In genomic region chr1:39935616-39936015, GRCm38 (mm10) we compare ENCODE assay signal across 9 mouse cellular contexts. TPM values are rescaled to one million over a fixed set of nuclear protein-coding genes. Genes with fewer than 3 reads are reported as not detected.
DNase-seq lines count a peak whose midpoint lies in the region; ATAC-seq lines count a peak whose summit lies in the region.
"Had no signal": no experiment of that assay in that cellular context is flagged by ENCODE, and none has a peak within 500 bp of the region (broad histone marks: within the 10 kb centered on the region; RNA-seq: fewer than 3 reads in every experiment).

No protein-coding gene starts in this region.

- peak overlapping the region; percentile 64 for H3K4me2 ChIP-seq in heart, embryonic 14.5 days (ENCODE audit: low read length)
- H3K4me2 ChIP-seq in forebrain, embryonic 16.5 days (ENCODE audit: low read length) = peak overlapping the region; percentile 37

- H3K36me3 ChIP-seq in heart, embryonic 14.5 days (ENCODE audit: control insufficient read depth, insufficient read depth, low read length) = peaks cover 5% of the 10 kb centered on the region; the same call in 1 of the 2 replicates
- H3K36me3 ChIP-seq in forebrain, embryonic 16.5 days (ENCODE audit: control insufficient read depth, insufficient read depth) = no peaks in the 10 kb centered on the region
- H3K36me3 ChIP-seq in midbrain, embryonic 10.5 days = peaks cover 18% of the 10 kb centered on the region

- no peak for DNase-seq in heart, postnatal 4 days
- peak; percentile 73 for DNase-seq in ES-CJ7 (ENCODE audit: low read depth, low spot score)
- no peak for DNase-seq in midbrain, embryonic 10.5 days (ENCODE audit: low spot score)
- DNase-seq in gastrocnemius, adult 8-10 months (ENCODE audit: low spot score in 2 of 2) = no peak
- DNase-seq in layer of hippocampus, postnatal 25 days (ENCODE audit: extremely low spot score in 1 of 2, low spot score in 1 of 2) = no peak
- DNase-seq in urinary bladder, postnatal 10 days (ENCODE audit: low spot score) = no peak

- peak overlapping the region; percentile 50 for H3K9ac ChIP-seq in heart, embryonic 14.5 days (ENCODE audit: low read length)
- H3K9ac ChIP-seq in forebrain, embryonic 16.5 days (replicated peaks; ENCODE audit: low read depth, low read length) = no peak overlapping the region

- H3K4me3 ChIP-seq in heart, embryonic 14.5 days (ENCODE audit: control insufficient read depth in 1 of 2, insufficient read depth in 1 of 2, low read depth in 1 of 2, low read length in 2 of 2) = peak overlapping the region in 1 of 2 experiments; percentile 45; a peak in 3 of 4 replicates
- H3K4me3 ChIP-seq in forebrain, embryonic 16.5 days (replicated peaks; ENCODE audit: low read length) = no peak overlapping the region
- peak overlapping the region; percentile 55 for H3K4me3 ChIP-seq in midbrain, embryonic 10.5 days

- H3K27ac ChIP-seq in heart, embryonic 14.5 days (replicated peaks in 1 of 2; ENCODE audit: control insufficient read depth in 1 of 2, insufficient read depth in 1 of 2, low read depth in 2 of 2, low read length in 2 of 2) = no peak overlapping the region
- no peak overlapping the region for H3K27ac ChIP-seq in forebrain, embryonic 16.5 days (ENCODE audit: low read length)
- H3K27ac ChIP-seq in midbrain, embryonic 10.5 days (replicated peaks) = peak overlapping the region; percentile 42; the same call in 1 of the 2 replicates

- WGBS in heart, embryonic 14.5 days = 2% methylated on average over 6 of the region's 10 CpGs
- WGBS in forebrain, embryonic 16.5 days = 2% methylated on average over 10 of the region's 10 CpGs
- 1% methylated on average over 10 of the region's 10 CpGs for WGBS in midbrain, embryonic 10.5 days

- H3K27me3 ChIP-seq in heart, embryonic 14.5 days (ENCODE audit: control insufficient read depth, insufficient read depth, low read length) = no peaks in the 10 kb centered on the region
- H3K27me3 ChIP-seq in forebrain, embryonic 16.5 days (replicated peaks; ENCODE audit: control insufficient read depth, insufficient read depth, low read length) = no peaks in the 10 kb centered on the region
- H3K27me3 ChIP-seq in midbrain, embryonic 10.5 days (ENCODE audit: low read depth, poor library complexity, severe bottlenecking) = no peaks in the 10 kb centered on the region
- H3K27me3 ChIP-seq: Patski had no signal

- H3K4me1 ChIP-seq in heart, embryonic 14.5 days (ENCODE audit: control insufficient read depth in 2 of 2, insufficient read depth in 2 of 2, low read length in 2 of 2) = peaks cover 39 to 82% of the 10 kb centered on the region in 2 experiments
- H3K4me1 ChIP-seq in forebrain, embryonic 16.5 days (replicated peaks; ENCODE audit: control insufficient read depth, insufficient read depth, low read length) = peaks cover 83% of the 10 kb centered on the region
- H3K4me1 ChIP-seq in midbrain, embryonic 10.5 days = peaks cover 90% of the 10 kb centered on the region

- no peak for ATAC-seq in heart, embryonic 14.5 days (ENCODE audit: insufficient number of reproducible peaks, insufficient read depth, low FRiP score, low read depth)
- no peak for ATAC-seq in forebrain, embryonic 16.5 days

- no peaks in the 10 kb centered on the region for H3K9me3 ChIP-seq in heart, embryonic 14.5 days (ENCODE audit: control insufficient read depth, low read length)
- H3K9me3 ChIP-seq in forebrain, embryonic 16.5 days (ENCODE audit: control insufficient read depth, low read length) = no peaks in the 10 kb centered on the region
- H3K9me3 ChIP-seq in midbrain, embryonic 10.5 days (replicated peaks) = no peaks in the 10 kb centered on the region

RNA-seq across cellular contexts. Expression of gene Map4k4, which starts 34.9 kb away (rescaled TPM):
- polyA plus RNA-seq in heart, embryonic 14.5 days (2014; fragmentation: Nextera tagmentation; extraction: Ambion mirVana) = 28.9 and 34.5 TPM in 2 replicates
- 100 to 1,000 TPM; 207 to 231 TPM for total RNA-seq in heart, postnatal 4 days (2021)
- polyA plus RNA-seq in forebrain, embryonic 16.5 days (2015; fragmentation: Nextera tagmentation; extraction: Ambion mirVana) = 38.5 and 49.5 TPM in 2 replicates
- 25.1 and 37.8 TPM in 2 replicates for polyA plus RNA-seq in midbrain, embryonic 10.5 days (2016; fragmentation: Nextera tagmentation; extraction: Ambion mirVana)
- 10 to 100 TPM; 10.5 to 18.2 (median 16.4) TPM for total RNA-seq in gastrocnemius, adult 8-10 months (2022)
- 100 to 1,000 TPM; 154 to 180 TPM for total RNA-seq in layer of hippocampus, postnatal 25 days (2021)

Comparison
In these comparisons a context has a peak if more than half of its experiments do, and no peak if none do; other contexts are left out.
1. RNA of gene Map4k4, which starts 34.9 kb away (total RNA-seq): 207 to 231 TPM in heart, postnatal 4 days and 154 to 180 TPM in layer of hippocampus, postnatal 25 days; 10.5 to 18.2 TPM in gastrocnemius, adult 8-10 months; every median in the first group is over 4 times any median in the second.